Mouse (Mus musculus) frontal cortex, postnatal 25 days (tissue): ENCODE data around the gene Fam110c.

Experiments
- DNase-seq, 2 experiments: peaks; one replicate each; pipeline ENCODE4 v3.0.0; 2022; ENCODE audit warnings: low spot score in 2 of 2

The Fam110c gene

DNA sequence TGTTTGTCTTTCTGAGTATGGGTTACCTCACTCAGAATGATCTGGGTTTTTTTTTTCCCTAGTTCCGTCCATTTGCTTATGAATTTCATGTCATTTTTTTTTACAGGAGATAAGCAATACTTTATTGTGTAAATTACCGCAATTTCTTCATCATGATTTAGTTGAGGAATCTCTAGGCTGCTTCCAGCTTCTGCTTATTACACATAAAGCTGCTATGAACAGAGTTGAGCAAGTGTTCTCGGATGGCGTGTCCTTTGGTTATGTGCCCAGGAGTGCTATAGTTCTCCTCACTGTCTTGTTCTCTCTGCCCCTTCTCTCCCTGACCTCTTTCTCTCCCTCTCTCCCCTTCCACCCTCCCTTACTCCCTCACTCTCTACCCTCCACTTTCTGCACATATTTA, 28.2 kb downstream of the Fam110c start:
- DNase-seq, result no peak

DNA sequence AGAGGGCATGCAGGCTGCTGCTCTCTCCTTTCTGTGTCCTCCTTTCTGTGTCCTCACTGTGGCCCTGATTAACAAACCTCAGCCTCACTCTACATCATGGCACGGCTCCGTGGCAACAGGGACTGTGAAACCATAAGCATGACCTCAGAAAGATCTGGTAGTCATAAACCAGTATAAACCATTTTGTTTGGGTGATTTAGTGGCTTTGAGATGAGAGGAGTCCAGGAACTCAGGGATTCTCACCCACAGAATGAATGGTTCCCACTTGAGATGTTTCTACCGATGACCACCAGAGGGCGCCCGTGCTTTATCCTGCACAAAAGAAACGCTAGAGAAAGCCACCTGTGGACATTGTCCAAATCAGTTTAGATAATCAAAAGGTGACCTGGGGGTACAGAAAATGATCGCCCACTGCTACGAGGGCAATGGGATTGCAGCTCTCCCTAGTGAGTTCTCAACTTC, 42.4 kb downstream of the Fam110c start:
- peak; percentile 35 to 44 for DNase-seq

DNA sequence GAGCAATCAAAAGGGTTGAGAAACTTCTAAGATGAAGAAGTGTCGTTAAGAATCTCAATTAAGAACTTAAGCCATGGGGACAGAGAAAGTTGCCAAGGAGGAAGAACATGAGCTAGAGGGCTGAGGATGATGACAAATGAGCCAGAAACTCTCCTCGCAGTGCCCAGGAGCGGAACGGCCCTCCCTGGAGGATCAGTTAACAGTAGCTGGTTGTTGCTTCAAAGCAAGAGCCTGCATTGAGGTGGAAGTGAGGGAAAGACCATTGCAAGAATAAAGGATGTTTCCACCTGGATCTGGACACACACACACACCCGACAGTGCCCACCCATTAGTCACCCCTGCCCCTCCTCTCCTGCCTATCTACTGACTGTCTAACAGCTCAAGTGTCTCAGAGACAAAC, 46.9 kb downstream of the Fam110c start:
- no peak for DNase-seq

DNA sequence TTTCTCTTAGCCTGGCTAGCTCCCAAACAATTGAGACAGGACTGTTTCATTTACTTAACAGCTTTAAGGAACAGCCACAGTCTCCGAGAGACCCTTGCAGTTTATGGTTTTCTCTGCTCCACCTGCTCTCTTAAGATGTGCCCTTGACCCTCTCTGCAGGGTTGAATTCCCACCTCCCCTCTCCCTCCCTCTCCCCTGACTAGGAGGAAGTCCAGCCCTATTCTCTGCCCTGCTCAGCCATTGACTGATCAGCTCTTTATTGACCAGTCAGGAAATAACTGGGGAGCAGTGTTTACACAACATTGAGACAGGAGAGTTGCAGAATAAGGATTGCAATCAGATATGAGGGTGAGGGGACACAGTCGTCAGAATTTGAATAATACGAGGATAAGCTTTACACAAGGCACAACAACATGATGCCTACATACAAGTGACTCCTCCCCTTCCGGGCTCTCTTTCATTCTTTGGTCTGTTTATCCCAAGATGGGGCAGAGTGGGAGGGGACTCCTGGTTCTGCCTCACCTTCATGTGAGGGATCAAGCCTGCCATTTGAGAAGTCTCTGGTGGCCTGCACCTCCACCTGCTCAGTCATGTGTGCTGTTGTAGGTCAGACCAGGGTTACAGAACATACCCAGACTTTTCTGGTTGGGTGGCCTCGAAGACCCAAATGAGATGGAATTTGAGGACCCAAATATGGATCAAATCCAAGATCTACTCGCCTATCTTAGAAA, 49.4 kb downstream of the Fam110c start:
- no peak for DNase-seq

DNA sequence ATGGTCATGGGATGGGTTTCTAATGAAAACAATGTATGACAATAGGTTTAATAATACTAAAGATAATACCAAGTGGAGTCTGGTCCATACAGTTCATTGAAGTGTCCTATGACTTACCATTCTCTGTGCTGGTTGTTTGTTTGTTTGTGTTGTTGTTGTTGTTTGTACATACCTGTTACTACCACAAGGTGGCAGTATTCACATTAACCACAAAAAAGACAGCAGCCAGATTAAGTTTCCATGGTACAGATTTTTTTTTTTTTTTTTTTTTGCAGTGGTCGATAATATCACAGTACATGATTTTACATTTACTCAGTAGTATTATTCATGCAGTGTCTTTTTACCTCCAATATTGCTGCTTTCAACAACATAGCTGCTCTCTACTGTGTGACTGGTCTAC, 52.4 kb downstream of the Fam110c start:
- no peak for DNase-seq

DNA sequence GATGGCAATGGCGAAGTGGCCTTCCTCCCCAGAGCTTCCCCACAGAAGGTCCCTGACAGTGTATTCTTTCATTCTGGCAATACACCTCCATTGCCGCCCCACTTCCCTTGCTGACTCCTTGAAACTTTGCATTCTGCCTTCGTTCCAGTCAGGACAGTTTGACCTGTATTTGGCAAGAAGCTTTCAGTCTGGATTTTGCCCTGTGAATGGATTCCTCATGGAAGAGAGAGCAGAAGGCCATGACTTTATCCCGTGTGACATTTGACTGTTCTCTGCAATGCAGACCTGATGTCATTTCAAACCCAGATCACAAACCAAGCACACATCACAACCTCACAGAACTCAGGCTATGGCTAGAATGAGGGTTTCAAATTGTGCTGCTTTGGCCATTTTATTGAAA, 55.9 kb downstream of the Fam110c start:
- DNase-seq, result no peak
